Mouse (Mus musculus) olfactory bulb, adult 2 months (tissue): ENCODE measurements around the gene Wnt7b.

Experiments used
- CTCF ChIP-seq: fragments of 200-500 bp; IDR thresholded peaks from 2 replicates; pipeline ENCODE4 v1.5.1; 2012; ENCODE audit warnings: low read depth, mild to moderate bottlenecking, low read length, moderate library complexity; ENCODE audit not compliant: insufficient read depth
- POLR2A ChIP-seq: fragments of 200-500 bp; IDR thresholded peaks from 2 replicates; pipeline ENCODE4 v1.6.1; 2012; ENCODE audit warnings: mild to moderate bottlenecking, low read depth, low read length, moderate library complexity; ENCODE audit not compliant: insufficient read depth

DNA sequence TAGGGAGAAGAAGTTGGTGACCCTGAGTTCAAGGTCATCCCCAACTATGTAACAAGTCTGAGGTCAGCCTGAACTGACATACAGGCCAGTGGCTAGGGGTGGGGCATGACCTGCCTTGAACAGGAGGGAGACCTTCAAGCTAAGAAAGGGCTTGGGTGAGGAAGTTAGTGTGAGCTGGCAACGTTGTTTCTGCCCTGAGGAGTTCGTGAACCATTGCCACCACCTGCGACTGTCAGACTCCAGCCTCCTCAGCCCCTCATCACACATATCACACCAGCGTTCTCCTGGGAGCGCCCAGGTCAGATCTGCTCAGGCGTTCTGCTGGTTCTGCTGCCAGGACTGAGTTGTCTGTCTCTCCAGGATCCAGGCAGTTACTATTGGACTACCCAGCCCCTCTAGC lies 20.5 kb upstream of the Wnt7b start:
- no peak for TF ChIP-seq CTCF
- TF ChIP-seq POLR2A: no peak
